Mouse (Mus musculus) spleen, embryonic (tissue): ENCODE data around the gene Filip1l.

ENCODE experiments used
- CTCF ChIA-PET: fragments of 350-600 bp; sonication (Branson Sonifier 250); formaldehyde crosslinking; loops from one replicate; lab custom pipeline; 2022; lab: Charles Lee

The Filip1l gene

DNA sequence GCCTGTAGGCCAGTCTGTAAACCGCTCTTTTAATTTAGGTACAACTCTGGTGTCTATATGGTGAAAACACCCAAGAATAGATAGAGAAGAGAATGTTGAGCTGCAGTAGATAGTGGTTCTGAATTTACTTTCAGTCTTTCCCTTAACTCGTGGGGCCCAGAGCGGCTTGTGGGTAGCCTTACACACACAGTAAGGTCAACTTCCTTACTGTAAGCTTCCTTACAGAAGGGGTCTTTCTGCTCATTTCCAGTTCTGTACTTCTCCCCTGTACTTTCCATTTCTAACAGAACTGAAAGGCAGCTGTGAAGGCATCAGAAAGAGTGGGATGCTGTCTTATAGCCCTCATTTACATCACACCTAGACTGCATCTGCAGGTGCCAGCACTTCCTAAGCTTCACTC lies 78.4 kb downstream of the Filip1l start:
- CTCF ChIA-PET = no interaction called here

- CTCF ChIA-PET = interaction anchor here (0.6 kb wide), 1 partner anchor 44 kb away, joined by 3 read pairs; no protein-coding TSS in a partner anchor
Observed at GRCm38 (mm10) chr16:57433173-57433572, 80.3 kb downstream of the Filip1l start.

DNA sequence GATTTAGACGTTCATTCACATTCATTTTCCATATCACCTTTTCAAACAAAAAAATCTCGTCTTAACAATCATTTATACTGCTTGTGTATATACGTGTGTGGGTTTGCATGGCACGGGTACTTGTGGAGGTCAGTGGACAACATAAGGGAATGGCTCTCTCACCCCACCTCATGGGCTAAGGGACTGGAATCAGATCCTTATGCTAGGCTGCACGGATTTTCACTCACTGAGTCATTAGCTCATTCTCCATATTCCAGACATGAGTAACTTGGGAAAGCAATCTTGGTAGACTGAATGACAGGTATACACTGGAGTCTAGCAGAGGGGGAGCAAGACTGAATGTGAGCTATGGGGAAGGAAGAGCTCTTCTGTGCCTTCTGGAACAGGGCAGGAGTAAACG lies 80.8 kb downstream of the Filip1l start:
- CTCF ChIA-PET = interaction anchor here (0.6 kb wide), 1 partner anchor 44 kb away, joined by 3 read pairs; no protein-coding TSS in a partner anchor

GRCm38 (mm10) chr16:57434640-57435039 lies 81.7 kb downstream of the Filip1l start:
- CTCF ChIA-PET = no interaction called here

DNA sequence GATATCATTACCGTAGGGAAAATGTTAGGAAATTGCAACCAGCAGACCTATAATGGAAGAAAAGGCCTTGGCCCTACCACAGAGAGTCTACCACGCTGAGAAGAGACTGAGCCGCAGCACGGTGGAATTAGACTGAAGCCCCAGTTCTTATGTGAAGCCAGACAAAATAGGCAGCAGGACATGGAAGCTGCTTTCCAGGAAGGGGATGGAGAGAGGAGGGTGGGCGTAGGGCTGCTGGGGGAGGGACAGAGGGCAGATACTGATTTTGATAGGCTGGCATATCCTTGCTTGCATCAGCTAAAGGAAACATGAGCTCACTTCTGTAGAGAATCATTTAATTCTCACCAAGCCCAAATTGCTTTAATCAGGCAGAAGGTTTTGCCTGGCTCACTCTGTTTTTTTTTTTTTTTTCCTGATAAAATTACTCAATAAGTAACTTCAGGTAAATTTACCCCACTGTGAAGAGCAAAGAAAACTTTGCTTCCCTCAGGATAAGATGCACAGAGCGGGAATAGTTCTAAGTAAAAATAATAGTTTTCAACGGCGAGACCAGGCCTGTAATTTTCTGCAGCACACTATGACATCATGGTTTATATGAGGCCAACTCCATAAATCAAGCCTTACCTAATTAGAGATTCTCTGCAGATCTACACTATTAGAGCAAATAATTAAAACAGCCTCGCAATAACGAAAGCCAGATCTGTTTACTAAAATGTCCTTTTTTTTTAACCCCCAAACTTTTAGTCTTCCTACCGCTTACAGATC lies 84.8 kb downstream of the Filip1l start:
- CTCF ChIA-PET = no interaction called here

DNA sequence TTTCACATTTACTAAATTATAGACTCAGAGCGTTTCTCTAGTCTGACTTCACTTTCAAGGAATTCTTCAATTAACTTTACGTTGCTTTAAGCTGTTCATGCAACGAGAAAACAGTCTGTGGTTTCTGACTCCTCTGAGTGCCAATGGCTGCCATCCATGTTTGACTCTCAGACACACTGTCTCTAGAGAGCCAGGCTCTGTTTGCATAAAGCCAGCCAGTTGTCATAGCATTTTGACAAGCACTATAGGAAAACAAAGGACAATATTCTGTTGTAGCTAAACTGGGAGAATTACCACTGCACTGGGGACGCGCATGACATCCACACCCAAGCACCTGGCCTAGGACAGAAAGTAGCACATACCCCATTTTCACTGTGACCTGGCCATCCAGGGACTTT lies 85.4 kb downstream of the Filip1l start:
- CTCF ChIA-PET = no interaction called here

GRCm38 (mm10) chr16:57439206-57439605 lies 86.3 kb downstream of the Filip1l start:
- CTCF ChIA-PET = no interaction called here

GRCm38 (mm10) chr16:57440706-57441437 lies 88.0 kb downstream of the Filip1l start:
- CTCF ChIA-PET = no interaction called here

- CTCF ChIA-PET = no interaction called here
Observed at GRCm38 (mm10) chr16:57445096-57446094, 92.5 kb downstream of the Filip1l start.

DNA sequence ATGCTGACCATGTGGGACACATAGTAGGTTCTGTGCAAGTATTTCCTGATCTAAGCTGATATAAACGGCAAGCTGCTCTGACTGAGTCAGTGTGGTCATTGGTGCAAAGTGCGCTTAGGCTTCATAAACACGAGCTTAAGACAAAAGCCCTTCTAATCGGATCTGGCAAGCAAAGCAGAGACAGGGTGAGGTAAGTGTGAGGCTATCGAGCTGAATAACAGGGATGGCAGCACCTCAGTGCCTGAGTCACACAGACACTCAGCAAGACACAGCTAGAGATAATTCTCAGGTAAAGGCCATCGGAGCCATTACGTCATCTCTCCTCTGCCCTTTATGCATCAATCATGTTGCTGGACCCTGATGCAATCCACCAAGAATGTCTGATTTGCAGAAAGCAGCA lies 100.1 kb downstream of the Filip1l start:
- CTCF ChIA-PET = interaction anchor here (0.5 kb wide), 1 partner anchor 61 kb away, joined by 11 read pairs; no protein-coding TSS in a partner anchor

GRCm38 (mm10) chr16:57454106-57454763 lies 101.3 kb downstream of the Filip1l start:
- CTCF ChIA-PET = no interaction called here

- CTCF ChIA-PET = no interaction called here
Observed at GRCm38 (mm10) chr16:57455573-57455972, 102.7 kb downstream of the Filip1l start.

GRCm38 (mm10) chr16:57456003-57456402 lies 103.1 kb downstream of the Filip1l start:
- CTCF ChIA-PET = no interaction called here

GRCm38 (mm10) chr16:57465386-57465913 lies 112.6 kb downstream of the Filip1l start:
- CTCF ChIA-PET = interaction anchor here (0.6 kb wide), 1 partner anchor 8 kb away, joined by 3 read pairs; no protein-coding TSS in a partner anchor

- CTCF ChIA-PET = interaction anchor here (2.3 kb wide), 1 partner anchor 77 kb away, joined by 5 read pairs; no protein-coding TSS in a partner anchor
Observed at GRCm38 (mm10) chr16:57469301-57469700, 116.4 kb downstream of the Filip1l start.

DNA sequence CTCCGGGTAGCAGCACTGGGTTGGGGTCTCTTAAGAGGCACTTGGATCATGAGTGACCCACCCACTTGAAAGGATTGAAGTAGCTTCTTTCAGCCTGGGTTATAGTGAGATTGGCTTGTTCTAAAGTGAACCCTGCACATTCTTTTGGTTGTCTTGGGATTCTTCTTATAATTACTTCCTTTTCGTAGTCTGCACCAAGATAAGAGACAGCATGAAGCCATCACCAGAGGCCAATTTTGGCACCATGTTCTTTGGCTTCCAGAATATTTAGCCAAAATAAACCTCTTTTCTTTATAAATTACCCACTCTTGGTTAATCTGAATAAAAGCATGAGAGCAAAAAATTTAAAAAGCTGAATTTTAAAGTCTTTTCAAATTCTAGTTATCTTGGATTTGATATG lies 117.0 kb downstream of the Filip1l start:
- CTCF ChIA-PET = interaction anchor here (0.7 to 2.3 kb wide), 2 partner anchors 76 to 79 kb away, joined by 3 to 5 read pairs; no protein-coding TSS in a partner anchor

- CTCF ChIA-PET = interaction anchor here (0.7 to 2.3 kb wide), 2 partner anchors 76 to 79 kb away, joined by 3 to 5 read pairs; no protein-coding TSS in a partner anchor
Observed at GRCm38 (mm10) chr16:57470286-57470830, 117.5 kb downstream of the Filip1l start.

- CTCF ChIA-PET = interaction anchor here (1.2 to 2.3 kb wide), 2 partner anchors 75 to 92 kb away, joined by 3 to 5 read pairs; no protein-coding TSS in a partner anchor
Observed at GRCm38 (mm10) chr16:57471071-57471470, 118.2 kb downstream of the Filip1l start.

DNA sequence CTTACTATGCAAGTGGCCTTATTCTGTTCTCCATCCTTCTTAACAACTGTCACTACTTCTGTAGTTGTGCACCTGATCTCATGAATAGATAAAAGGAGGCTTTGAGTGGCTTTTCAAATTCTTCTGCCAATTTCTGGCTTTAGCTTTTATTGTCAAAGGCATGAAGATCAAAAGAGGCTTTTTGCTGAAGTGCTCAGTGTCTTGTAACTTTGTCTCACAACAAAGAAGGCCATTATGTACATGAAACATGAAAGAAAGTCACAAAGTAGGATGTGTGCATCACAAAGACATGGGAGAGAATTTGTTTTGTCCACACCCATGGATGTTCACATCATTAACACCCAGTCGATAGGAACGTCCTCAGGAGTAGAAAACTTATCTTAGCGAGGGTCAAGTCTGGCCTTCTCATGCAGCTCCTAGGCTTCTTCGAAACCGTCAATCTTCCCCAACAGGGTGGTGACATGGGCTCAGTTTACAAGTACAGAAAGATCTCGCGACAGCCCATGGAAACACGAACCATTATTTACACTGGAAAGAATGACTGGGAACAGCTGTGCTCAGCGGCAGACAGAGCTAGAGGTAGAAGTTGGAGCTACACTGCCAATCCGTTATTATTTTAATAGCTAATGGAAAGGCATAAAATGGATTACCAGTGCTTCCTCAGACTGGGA lies 120.7 kb downstream of the Filip1l start:
- CTCF ChIA-PET = interaction anchor here (0.7 kb wide), 1 partner anchor 45 kb away, joined by 3 read pairs; no protein-coding TSS in a partner anchor
